Mouse (Mus musculus) T-helper 17 cell (primary cell): Measurements from ENCODE around the gene Gm2026.
"Not testable (repeated sequence)": the region's sequence is repeated elsewhere in the genome, so short reads cannot be mapped to it uniquely, and the experiment has no call there.

ENCODE experiments used
- in situ Hi-C, 2 experiments: fragments of 300-600 bp; cut with MboI, MseI; formaldehyde crosslinking; loops; 1 replicate in 1 of 2; 2 replicates in 1 of 2; pipeline ENCODE4 v1.15.1; 2025; ENCODE audit warnings: high pct_unique_total_duplicates in 2 of 2

The Gm2026 gene

DNA sequence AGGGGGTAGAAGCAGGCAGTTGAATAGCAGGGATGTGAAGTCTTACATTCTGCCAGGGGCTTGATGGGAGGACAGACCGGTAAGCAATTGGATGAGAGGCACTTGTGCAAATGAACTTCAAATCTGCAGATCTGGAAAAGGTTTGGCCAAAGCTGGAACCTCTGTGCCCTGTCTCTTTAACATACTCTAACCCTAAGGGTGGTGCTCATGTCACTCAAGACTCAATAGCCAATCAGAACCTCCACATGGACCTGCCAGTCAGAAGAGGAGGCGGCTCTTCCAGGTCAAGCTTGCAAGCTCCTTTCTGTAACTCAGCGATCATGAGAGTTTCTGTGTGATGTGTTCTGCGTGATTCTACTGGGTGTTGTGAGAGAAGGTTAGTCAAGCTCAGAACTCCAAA, at the start of gene Gm2026:
TSS of gene Gm2026 (plus strand) at position 301 of the 400 bp plus-strand sequence.
- in situ Hi-C loops = loop anchor here (10.0 to 25.0 kb wide), 2 partner anchors 740 to 747 kb away; partner anchors contain the start of gene Gm14305 (in 2 of the 2)

DNA sequence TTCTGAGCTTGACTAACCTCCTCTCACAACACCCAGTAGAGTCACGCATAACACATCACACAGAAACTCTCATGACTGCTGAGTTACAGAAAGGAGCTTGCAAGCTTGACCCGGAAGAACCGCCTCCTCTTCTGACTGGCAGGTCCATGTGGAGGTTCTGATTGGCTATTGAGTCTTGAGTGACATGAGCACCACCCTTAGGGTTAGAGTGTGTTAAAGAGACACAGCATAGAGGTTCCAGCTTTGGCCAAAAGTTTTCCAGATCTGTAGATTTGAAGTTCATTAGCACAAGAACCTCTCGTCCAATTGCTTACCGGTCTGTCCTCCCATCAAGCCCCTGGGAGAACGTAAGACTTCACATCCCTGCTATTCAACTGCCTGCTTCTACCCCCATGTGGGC, 34.1 kb upstream of the Gm2026 start, which contains the start of gene Zfp966:
TSS of gene Zfp966 (minus strand) at position 101 of the 400 bp plus-strand sequence.
- in situ Hi-C loops = not testable (repeated sequence)
